Mouse (Mus musculus) hindbrain, embryonic 10.5 days (tissue): ENCODE data around the gene Olfr791. TPM values are rescaled to one million over a fixed set of nuclear protein-coding genes. Genes with fewer than 3 reads are reported as not detected.

Experiments
- DNase-seq: peaks from one replicate; pipeline ENCODE4 v3.0.0-alpha.2; 2017; ENCODE audit warnings: low spot score
- H3K27ac ChIP-seq: fragments of 300-500 bp; sonication (generic); 2 replicates; pipeline ENCODE4 v1.5.1; 2016; ENCODE audit warnings: mild to moderate bottlenecking, moderate library complexity
- H3K27me3 ChIP-seq: fragments of 300-500 bp; sonication (generic); 2 replicates; pipeline ENCODE4 v1.6.1; 2016; ENCODE audit warnings: mild to moderate bottlenecking; ENCODE audit not compliant: poor library complexity, insufficient read depth, severe bottlenecking
- H3K36me3 ChIP-seq: fragments of 300-500 bp; sonication (generic); 2 replicates; pipeline ENCODE4 v1.6.1; 2016; ENCODE audit warnings: mild to moderate bottlenecking, moderate library complexity
- H3K4me1 ChIP-seq: fragments of 300-500 bp; sonication (generic); replicated peaks from 2 replicates; pipeline ENCODE4 v1.6.1; 2016; ENCODE audit warnings: mild to moderate bottlenecking
- H3K4me3 ChIP-seq: fragments of 300-500 bp; sonication (generic); 2 replicates; pipeline ENCODE4 v1.5.1; 2016; ENCODE audit warnings: mild to moderate bottlenecking, moderate library complexity
- H3K9me3 ChIP-seq: fragments of 300-500 bp; sonication (generic); 2 replicates; pipeline ENCODE4 v1.6.1; 2016; ENCODE audit warnings: mild to moderate bottlenecking, moderate library complexity
- WGBS: fragments of 180-500 bp; shearing (Covaris S2); methylation state at CpG from one replicate; pipeline ENCODE4 v1.1.7; 2016; 5-methylcytosine and 5-hydroxymethylcytosine counted together
- polyA plus RNA-seq: library from polyadenylated mRNA; unstranded; fragments of >200 nt; fragmentation: Nextera tagmentation; extraction: Ambion mirVana; gene quantifications from 2 replicates; pipeline ENCODE4 v1.2.1, GENCODE M21; 2016

The Olfr791 gene
- not detected in 2 replicates for polyA plus RNA-seq

DNA sequence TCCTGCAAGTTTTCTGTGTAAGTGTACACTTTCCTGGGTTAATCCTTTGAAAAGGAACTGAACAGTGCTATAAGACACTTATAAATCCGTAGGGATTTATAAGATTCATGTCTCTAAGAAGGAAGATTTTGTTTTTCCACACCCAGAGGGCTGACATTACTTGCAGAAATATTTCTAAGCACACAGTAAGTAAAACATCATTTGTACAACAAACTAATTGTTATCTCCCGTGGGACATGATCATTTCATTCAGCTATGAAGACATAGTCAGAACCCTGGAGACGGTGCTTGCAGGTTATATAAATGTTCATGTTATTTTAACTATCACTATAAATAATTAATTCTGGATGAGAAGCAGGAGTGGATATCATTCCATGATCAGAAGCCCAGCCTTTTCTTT, at the start of gene Olfr791:
Gene Olfr791, plus strand, starts transcription at position 301 of the 400 bp plus-strand sequence.
- no peaks in the 10 kb centered on the region for H3K4me1 ChIP-seq
- no peak within 1 kb of the TSS for H3K4me3 ChIP-seq
- H3K27me3 ChIP-seq: no peaks in the 10 kb centered on the region
- H3K36me3 ChIP-seq: no peaks in the 10 kb centered on the region
- H3K27ac ChIP-seq: no peak within 1 kb of the TSS
- no peak for DNase-seq
- no peaks in the 10 kb centered on the region for H3K9me3 ChIP-seq
- 76% methylated on average over 3 of the region's 3 CpGs for WGBS

DNA sequence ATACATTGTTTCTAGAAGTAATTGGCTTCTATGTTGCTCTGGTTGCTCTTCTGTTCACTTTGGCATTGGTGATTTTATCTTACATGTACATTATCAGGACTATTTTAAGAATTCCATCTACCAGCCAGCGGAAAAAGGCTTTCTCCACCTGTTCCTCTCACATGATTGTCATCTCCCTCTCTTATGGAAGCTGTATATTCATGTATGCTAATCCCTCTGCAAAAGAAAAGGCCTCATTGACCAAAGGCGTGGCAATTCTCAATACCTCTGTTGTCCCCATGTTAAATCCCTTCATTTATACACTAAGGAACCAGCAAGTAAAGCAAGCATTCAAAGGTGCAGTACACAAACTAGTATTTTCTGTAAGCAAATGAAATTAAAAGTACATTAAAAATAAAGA, 48.3 kb upstream of the Olfr791 start:
- no peaks in the 10 kb centered on the region for H3K4me1 ChIP-seq
- WGBS: 81% methylated on average over 2 of the region's 2 CpGs
- H3K9me3 ChIP-seq: no peaks in the 10 kb centered on the region
- H3K36me3 ChIP-seq: no peaks in the 10 kb centered on the region
- no peaks in the 10 kb centered on the region for H3K27me3 ChIP-seq
- H3K4me3 ChIP-seq: no peak overlapping the region
- H3K27ac ChIP-seq: no peak overlapping the region
- DNase-seq: no peak

DNA sequence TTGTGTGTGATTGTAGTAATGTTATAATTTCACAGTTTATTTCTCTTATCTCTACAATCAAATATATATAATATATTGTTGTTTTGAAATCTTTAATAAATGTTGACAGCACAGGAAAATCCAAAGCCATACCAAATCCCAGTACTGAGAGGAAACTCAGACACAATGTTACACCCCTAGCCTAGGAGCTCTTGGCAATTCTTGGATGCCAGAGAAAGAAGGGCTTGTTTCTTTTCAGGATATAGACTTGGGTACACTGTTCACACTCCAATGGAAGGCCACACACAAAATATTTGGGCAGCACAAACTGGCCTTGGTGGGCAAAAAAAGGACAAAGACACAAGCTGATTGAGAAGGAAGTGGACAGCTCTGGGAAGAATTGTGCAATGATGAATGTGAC, 47.9 kb upstream of the Olfr791 start:
- no peaks in the 10 kb centered on the region for H3K36me3 ChIP-seq
- no peaks in the 10 kb centered on the region for H3K27me3 ChIP-seq
- H3K4me1 ChIP-seq: no peaks in the 10 kb centered on the region
- H3K9me3 ChIP-seq: no peaks in the 10 kb centered on the region
- no peak overlapping the region for H3K4me3 ChIP-seq
- no peak overlapping the region for H3K27ac ChIP-seq
- no peak for DNase-seq

DNA sequence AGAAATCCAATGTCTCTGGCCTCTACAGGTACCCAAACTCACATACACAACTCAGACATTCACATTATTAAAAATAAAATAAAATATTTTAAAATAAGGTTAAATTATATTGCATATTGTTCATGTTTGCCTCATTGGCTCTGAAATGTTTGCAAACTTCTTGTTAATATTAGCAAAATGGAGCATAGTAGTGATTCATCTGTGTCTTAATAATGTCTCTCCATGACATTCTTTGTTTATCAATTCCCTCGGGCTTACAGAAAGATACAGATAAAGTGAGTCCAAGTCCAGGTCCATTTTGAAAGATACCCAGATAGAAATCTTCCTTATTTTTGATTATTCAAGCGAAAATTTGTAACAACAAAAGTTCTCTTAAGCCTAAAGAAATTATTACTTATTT, 37.1 kb upstream of the Olfr791 start, which contains the start of gene Olfr789:
Gene Olfr789, plus strand, starts transcription at position 301 of the 400 bp plus-strand sequence.
- no peak within 1 kb of the TSS for H3K27ac ChIP-seq
- 69% methylated on average over 2 of the region's 2 CpGs for WGBS
- H3K4me3 ChIP-seq: no peak within 1 kb of the TSS
- no peaks in the 10 kb centered on the region for H3K27me3 ChIP-seq
- H3K9me3 ChIP-seq: no peaks in the 10 kb centered on the region
- no peak for DNase-seq
- no peaks in the 10 kb centered on the region for H3K36me3 ChIP-seq
- H3K4me1 ChIP-seq: no peaks in the 10 kb centered on the region

DNA sequence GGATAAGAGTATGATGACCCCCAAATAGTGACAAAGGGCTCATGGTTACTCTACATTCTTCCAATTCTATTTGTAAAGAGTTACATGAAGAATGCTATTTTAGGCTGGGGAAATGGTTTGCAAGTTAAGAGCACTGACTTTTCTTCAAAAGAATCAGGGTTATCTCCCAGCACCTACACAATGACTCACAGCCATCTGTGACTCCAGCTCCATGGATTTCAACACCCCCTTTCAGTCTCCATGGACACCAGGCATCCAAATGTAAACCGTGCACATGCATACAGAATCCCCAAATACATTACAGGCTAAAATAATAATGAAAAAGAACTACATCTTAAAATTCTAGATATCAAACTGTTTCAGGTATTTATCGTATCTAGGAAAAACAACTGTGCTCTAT, 31.5 kb upstream of the Olfr791 start:
- Histone ChIP-seq H3K4me3 (no peak overlapping the region), H3K27me3 (no peaks in the 10 kb centered on the region), H3K27ac (no peak overlapping the region), H3K9me3 (no peaks in the 10 kb centered on the region), H3K4me1 (no peaks in the 10 kb centered on the region), H3K36me3 (no peaks in the 10 kb centered on the region)
- no peak for DNase-seq
- WGBS: 76% methylated on average over 2 of the region's 2 CpGs

DNA sequence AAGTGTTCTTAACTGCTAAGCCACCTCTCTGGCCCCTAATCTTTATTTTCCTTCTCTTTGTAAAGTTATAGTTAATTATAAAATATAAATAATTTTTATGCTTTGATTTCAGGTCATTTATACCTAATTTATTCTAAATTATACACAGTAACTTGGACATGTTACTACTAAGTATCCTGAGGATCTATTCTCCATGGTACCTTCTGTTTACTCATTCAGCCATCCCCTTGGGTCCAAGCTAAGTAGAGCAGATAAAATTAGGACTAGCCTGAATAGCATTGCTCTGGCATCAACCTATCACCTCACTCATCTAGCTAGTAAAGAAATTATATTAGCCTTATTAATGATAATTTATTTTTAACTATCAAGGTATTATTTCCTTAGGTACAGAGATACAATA, 23.4 kb upstream of the Olfr791 start, which contains the start of gene Olfr790:
Gene Olfr790, plus strand, starts transcription at position 301 of the 400 bp plus-strand sequence.
- Histone ChIP-seq H3K36me3 (no peaks in the 10 kb centered on the region), H3K9me3 (no peaks in the 10 kb centered on the region), H3K4me1 (no peaks in the 10 kb centered on the region), H3K27me3 (no peaks in the 10 kb centered on the region), H3K27ac (no peak within 1 kb of the TSS), H3K4me3 (no peak within 1 kb of the TSS)
- no peak for DNase-seq

DNA sequence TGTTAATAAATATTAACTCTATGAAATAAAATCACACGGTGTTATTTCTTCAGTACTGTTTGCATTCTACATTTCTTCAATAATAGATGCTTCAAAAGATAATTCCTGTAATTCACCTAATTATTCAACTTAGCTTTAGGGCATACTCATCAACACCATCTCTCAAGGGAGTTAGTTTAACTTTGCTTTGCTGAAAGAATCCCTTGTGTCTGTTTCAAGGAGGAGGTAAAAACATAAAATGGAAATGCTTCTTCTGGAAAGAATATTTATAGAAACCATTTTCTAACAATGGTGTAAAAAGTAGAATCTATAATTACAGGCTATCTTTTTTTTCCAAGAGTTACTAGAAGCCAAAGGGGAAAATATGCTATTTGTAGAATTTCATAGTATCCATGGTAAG, 17.3 kb downstream of the Olfr791 start, which contains the start of gene Olfr792:
Gene Olfr792, plus strand, starts transcription at position 301 of the 400 bp plus-strand sequence.
- Histone ChIP-seq H3K27me3 (no peaks in the 10 kb centered on the region), H3K4me1 (no peaks in the 10 kb centered on the region), H3K4me3 (no peak within 1 kb of the TSS), H3K9me3 (peaks cover 7% of the 10 kb centered on the region), H3K27ac (no peak within 1 kb of the TSS), H3K36me3 (no peaks in the 10 kb centered on the region)
- DNase-seq: no peak
- WGBS: 86% methylated on average over 1 of the region's 1 CpGs

DNA sequence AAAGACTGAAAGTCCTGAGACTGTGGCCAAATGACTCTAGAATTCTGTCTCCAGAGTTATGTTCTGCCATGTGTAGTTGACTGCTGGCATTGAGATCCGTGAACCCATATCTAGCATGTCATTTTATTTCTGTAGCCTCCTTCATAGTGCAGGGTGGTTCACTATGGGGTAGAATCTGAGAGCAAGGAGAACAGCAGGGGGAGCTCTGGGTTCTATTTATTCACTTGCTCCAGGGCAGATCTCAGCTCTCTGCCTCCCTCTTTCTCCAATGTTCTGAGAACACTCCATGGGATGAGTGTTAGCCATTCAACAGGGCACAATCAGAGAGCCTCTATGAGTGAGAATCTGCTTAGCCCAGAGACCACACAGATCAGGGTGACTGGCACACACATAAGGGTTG, 27.8 kb downstream of the Olfr791 start:
- no peak for DNase-seq
- no peak overlapping the region for H3K27ac ChIP-seq
- H3K4me1 ChIP-seq: no peaks in the 10 kb centered on the region
- 65% methylated on average over 1 of the region's 1 CpGs for WGBS
- H3K27me3 ChIP-seq: no peaks in the 10 kb centered on the region
- no peak overlapping the region for H3K4me3 ChIP-seq
- peaks cover 5% of the 10 kb centered on the region for H3K9me3 ChIP-seq
- H3K36me3 ChIP-seq: no peaks in the 10 kb centered on the region

DNA sequence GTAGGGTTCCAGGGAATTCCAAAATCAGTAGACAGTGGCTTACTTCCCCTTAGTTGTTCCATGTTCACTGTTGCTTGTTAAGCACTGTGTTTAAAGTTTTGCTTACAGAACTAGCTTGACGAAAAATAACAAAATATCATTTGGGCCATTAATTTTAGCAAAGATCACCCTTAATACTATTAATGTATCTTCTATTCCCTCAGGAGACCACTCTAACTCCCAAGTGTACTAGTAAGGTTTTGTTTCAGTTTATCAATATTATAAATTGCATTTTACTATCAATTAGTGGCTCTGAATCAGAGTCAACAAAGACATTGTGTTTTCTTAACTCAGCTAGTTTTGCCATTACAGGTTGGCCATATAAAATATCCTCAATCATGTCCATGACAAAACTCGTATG, 45.8 kb downstream of the Olfr791 start, which contains the start of gene Olfr794:
Gene Olfr794, plus strand, starts transcription at position 301 of the 400 bp plus-strand sequence.
- Histone ChIP-seq H3K27ac (no peak within 1 kb of the TSS), H3K4me3 (no peak within 1 kb of the TSS), H3K9me3 (no peaks in the 10 kb centered on the region), H3K27me3 (no peaks in the 10 kb centered on the region), H3K4me1 (no peaks in the 10 kb centered on the region), H3K36me3 (no peaks in the 10 kb centered on the region)
- 82% methylated on average over 2 of the region's 2 CpGs for WGBS
- DNase-seq: no peak

DNA sequence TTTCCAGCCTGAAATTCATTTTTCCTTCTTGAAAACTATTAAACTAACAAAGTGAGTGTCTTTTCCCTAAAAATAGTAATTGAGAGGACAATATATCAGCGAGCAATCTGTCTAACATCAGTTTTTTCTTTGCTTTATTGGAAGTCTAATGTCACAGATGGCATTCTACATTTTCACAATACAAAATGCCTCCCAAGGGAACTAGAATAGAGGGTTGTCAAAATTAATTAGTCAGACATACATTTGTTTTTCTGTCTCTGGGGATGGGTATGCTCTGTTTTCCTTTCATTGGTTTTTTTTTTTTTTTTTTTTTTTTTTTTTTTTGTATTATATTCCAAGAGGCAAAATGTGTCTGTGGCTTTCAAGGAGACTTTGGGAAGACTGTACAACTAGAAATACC, 55.5 kb downstream of the Olfr791 start:
- no peak overlapping the region for H3K4me3 ChIP-seq
- no peaks in the 10 kb centered on the region for H3K9me3 ChIP-seq
- H3K27me3 ChIP-seq: no peaks in the 10 kb centered on the region
- no peak overlapping the region for H3K27ac ChIP-seq
- 74% methylated on average over 1 of the region's 1 CpGs for whole genome bisulfite sequencing
- H3K36me3 ChIP-seq: no peaks in the 10 kb centered on the region
- no peaks in the 10 kb centered on the region for H3K4me1 ChIP-seq
- DNase-seq: no peak

Other genes starting within 250 kb of the Olfr791 start
- gene Olfr780, start 203.7 kb upstream of the Olfr791 start, polyA plus RNA-seq: not detected in 2 replicates
- not detected in 2 replicates for gene Olfr781, start 192.9 kb upstream of the Olfr791 start, polyA plus RNA-seq
- not detected in 2 replicates for gene Olfr782, start 172.9 kb upstream of the Olfr791 start, polyA plus RNA-seq
- gene Olfr784, start 137.7 kb upstream of the Olfr791 start, polyA plus RNA-seq: 0.08 TPM in 1 of 2 replicates, not detected in the other
- not detected in 2 replicates for gene Olfr785, start 116.4 kb upstream of the Olfr791 start, polyA plus RNA-seq
- gene Olfr786, start 94.5 kb upstream of the Olfr791 start, polyA plus RNA-seq: not detected in 2 replicates
- not detected in 2 replicates for gene Olfr787, start 59.9 kb upstream of the Olfr791 start, polyA plus RNA-seq
- not detected in 2 replicates for gene Olfr788, start 50.8 kb upstream of the Olfr791 start, polyA plus RNA-seq
- gene Olfr789, start 37.0 kb upstream of the Olfr791 start, polyA plus RNA-seq: not detected in 2 replicates
- not detected in 2 replicates for gene Olfr790, start 23.3 kb upstream of the Olfr791 start, polyA plus RNA-seq
- not detected in 2 replicates for gene Olfr792, start 17.4 kb downstream of the Olfr791 start, polyA plus RNA-seq
- not detected in 2 replicates for gene Olfr794, start 45.9 kb downstream of the Olfr791 start, polyA plus RNA-seq
- not detected in 2 replicates for gene Olfr796, start 90.8 kb downstream of the Olfr791 start, polyA plus RNA-seq
- not detected in 2 replicates for gene Olfr798, start 106.1 kb downstream of the Olfr791 start, polyA plus RNA-seq
- gene Olfr799, start 115.7 kb downstream of the Olfr791 start, polyA plus RNA-seq: not detected in 2 replicates
- not detected in 2 replicates for gene Olfr800, start 135.9 kb downstream of the Olfr791 start, polyA plus RNA-seq
- not detected in 2 replicates for gene Olfr801, start 152.1 kb downstream of the Olfr791 start, polyA plus RNA-seq
- not detected in 2 replicates for gene Olfr802, start 166.4 kb downstream of the Olfr791 start, polyA plus RNA-seq
- not detected in 2 replicates for gene Olfr803, start 172.5 kb downstream of the Olfr791 start, polyA plus RNA-seq
- gene Olfr804, start 181.4 kb downstream of the Olfr791 start, polyA plus RNA-seq: not detected in 2 replicates
- gene Olfr805, start 207.6 kb downstream of the Olfr791 start, polyA plus RNA-seq: not detected in 2 replicates
- not detected in 2 replicates for gene Olfr806, start 220.1 kb downstream of the Olfr791 start, polyA plus RNA-seq
- not detected in 2 replicates for gene Olfr807, start 236.0 kb downstream of the Olfr791 start, polyA plus RNA-seq
- gene Olfr808, start 243.7 kb downstream of the Olfr791 start, polyA plus RNA-seq: not detected in 2 replicates